Mouse (Mus musculus) kidney, adult 9 months (tissue): ENCODE data around the gene Nog.

ENCODE experiments used
- DNase-seq: peaks from one replicate; pipeline ENCODE4 v3.0.0; 2022

The Nog gene

DNA sequence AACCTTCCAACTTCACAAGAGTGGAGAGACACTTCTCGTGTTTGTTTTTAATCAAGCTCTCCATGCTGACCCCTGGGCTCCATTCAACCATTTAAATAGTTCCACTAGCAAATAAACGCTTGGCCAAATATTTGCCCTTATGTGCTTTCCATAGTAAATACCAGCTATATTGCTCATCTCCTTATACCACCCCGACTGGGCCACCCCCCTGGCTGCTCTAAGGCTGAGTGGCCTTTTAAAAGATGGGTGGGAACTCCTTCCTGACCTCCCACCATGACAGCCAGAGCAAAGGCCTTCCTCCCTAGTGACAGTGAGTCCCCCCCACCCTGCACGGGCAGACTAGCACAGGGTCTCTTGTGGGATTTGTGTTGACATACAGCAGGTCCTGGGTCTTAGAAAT is 37.1 kb downstream of the Nog start:
- DNase-seq, result no peak

- DNase-seq, result no peak
Observed at GRCm38 (mm10) chr11:89259338-89259915, 42.7 kb downstream of the Nog start.

DNA sequence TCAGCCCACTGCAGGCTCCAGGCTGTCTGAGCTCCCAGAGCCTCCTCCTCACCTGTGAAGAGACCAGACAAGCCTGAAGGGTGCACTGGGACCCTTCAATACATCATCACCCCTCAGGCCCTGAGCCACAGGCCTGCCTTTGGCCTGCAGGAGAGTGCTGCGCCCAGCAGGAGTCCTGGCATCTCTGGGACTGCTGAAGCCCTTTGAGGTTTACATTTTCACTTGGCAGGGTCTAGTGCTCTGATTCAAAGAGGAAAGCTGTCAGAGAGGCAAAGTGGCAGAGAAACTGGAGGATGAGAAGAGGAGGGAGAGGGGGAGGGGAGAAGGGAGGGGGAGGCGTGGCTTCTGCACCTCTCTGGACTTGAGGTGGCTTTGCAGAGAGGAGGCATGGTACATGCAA is 44.2 kb downstream of the Nog start:
- DNase-seq, result no peak

DNA sequence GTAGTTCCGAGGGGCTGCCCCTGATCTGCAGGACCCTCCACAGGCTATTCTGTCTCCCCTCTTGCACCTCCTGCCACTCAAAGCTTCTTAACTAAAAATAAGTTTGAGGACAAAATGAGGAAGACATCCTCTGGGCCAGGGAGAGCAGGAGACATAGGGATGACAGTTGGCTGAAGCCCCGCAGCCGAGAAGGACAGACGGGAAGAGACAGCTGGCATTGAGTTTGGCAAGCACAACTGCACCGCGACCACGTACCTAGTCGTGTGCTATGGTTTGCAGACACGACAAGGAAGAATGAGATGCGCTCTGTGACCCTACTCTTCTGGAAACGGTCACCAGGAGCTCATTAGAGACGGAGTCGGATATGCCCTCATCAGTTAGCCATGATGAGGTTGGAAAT is 48.2 kb downstream of the Nog start:
- no peak for DNase-seq
